Mouse (Mus musculus) hindbrain, embryonic 11.5 days (tissue): ENCODE measurements at regions not wholly inside any gene's neighbourhood (a gene's known extent, or its start where the extent isn't known, plus 50 kb on each side); places are given as distances from the start of the nearest gene placed in this dataset.

Experiments
- ATAC-seq: fragments of 200-750 bp; cut with Nextera tagmentation; 2 replicates; pipeline ENCODE4 v1.8.0; 2017; ENCODE audit warnings: mild to moderate bottlenecking, moderate TSS enrichment, moderate library complexity; ENCODE audit not compliant: low FRiP score
- DNase-seq: peaks from one replicate; pipeline ENCODE4 v3.0.0-alpha.2; 2015; ENCODE audit warnings: low spot score
- H3K27ac ChIP-seq: fragments of 300-500 bp; sonication (generic); 2 replicates; pipeline ENCODE4 v1.5.1; 2014; ENCODE audit warnings: mild to moderate bottlenecking, low read depth, low read length
- H3K27me3 ChIP-seq: fragments of 300-500 bp; sonication (generic); 2 replicates; pipeline ENCODE4 v1.6.1; 2014; ENCODE audit warnings: mild to moderate bottlenecking, low read length, moderate library complexity, mixed read lengths; ENCODE audit not compliant: control insufficient read depth, insufficient read depth
- H3K36me3 ChIP-seq: fragments of 300-500 bp; sonication (generic); 2 replicates; pipeline ENCODE4 v1.6.1; 2014; ENCODE audit warnings: mild to moderate bottlenecking, low read length, moderate library complexity, mixed read lengths; ENCODE audit not compliant: control insufficient read depth, insufficient read depth
- H3K4me1 ChIP-seq: fragments of 300-500 bp; sonication (generic); replicated peaks from 2 replicates; pipeline ENCODE4 v1.6.1; 2014; ENCODE audit warnings: low read length, mixed read lengths; ENCODE audit not compliant: control insufficient read depth, insufficient read depth
- H3K4me2 ChIP-seq: fragments of 300-500 bp; sonication (generic); replicated peaks from 2 replicates; pipeline ENCODE4 v1.6.1; 2014; ENCODE audit warnings: mild to moderate bottlenecking, low read depth, low read length
- H3K4me3 ChIP-seq: fragments of 300-500 bp; sonication (generic); 2 replicates; pipeline ENCODE4 v1.5.1; 2014; ENCODE audit warnings: low read depth, low read length
- H3K9ac ChIP-seq: fragments of 300-500 bp; sonication (generic); 2 replicates; pipeline ENCODE4 v1.6.1; 2014; ENCODE audit warnings: low read depth, low read length
- H3K9me3 ChIP-seq: fragments of 300-500 bp; sonication (generic); 2 replicates; pipeline ENCODE4 v1.6.1; 2016; ENCODE audit warnings: low read length; ENCODE audit not compliant: control insufficient read depth
- WGBS: fragments of 180-500 bp; shearing (Covaris S2); extraction: QIAGEN DNeasy Blood & Tissue Kit; methylation state at CpG from one replicate; pipeline ENCODE4 v1.1.7; 2014; 5-methylcytosine and 5-hydroxymethylcytosine counted together

DNA sequence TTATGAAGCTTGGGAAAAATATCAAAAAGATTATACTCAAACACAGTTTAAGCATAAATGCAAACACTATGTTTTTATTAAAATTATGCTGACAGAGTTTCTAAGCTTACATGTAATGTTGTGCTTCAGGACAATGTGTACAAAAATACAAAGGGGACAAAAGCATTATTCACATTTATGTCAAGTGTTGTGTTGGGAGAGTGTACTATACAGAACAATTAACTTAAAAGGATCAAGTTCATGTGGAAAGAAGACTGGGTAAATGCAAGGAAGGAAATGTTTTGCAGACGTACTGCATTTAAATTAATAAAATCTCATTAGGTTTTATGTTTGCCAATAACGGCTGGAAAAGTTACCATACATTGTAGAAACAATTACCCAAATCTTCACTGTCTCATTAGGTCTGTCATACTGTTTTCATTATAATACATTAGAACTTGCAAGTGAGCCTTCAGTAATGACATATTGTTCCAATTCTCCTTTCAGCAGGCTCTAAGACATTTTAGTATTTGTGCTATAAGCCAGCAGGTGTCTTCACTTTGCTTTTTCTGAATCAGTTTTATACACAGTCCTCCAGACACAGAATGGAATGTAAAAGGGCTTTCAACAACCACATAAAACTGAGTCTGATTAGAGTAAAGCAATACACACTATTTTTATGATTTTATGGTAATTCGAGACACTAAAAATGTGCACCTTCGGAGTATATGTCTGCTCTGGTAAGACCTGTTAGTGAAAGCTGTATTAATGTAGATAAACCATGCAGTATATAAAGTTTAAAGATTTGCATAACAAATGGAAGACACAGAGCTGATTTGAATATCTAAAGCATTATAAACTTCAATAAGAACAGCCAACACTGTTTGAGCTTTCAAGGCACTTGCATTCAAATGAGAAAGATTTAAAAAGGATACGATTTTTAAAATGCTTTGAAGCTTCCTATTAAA, 567.7 kb upstream of the Klhl1 start:
- no peaks in the 10 kb centered on the region for H3K36me3 ChIP-seq
- no peak overlapping the region for H3K27ac ChIP-seq
- no peaks in the 10 kb centered on the region for H3K9me3 ChIP-seq
- WGBS = 63% methylated on average over 5 of the region's 5 CpGs
- peak; percentile 49; the same call in 1 of the 2 replicates for ATAC-seq
- H3K27me3 ChIP-seq = no peaks in the 10 kb centered on the region
- H3K9ac ChIP-seq = no peak overlapping the region
- no peak overlapping the region for H3K4me3 ChIP-seq
- DNase-seq = no peak
- no peaks in the 10 kb centered on the region for H3K4me1 ChIP-seq
- no peak overlapping the region for H3K4me2 ChIP-seq

DNA sequence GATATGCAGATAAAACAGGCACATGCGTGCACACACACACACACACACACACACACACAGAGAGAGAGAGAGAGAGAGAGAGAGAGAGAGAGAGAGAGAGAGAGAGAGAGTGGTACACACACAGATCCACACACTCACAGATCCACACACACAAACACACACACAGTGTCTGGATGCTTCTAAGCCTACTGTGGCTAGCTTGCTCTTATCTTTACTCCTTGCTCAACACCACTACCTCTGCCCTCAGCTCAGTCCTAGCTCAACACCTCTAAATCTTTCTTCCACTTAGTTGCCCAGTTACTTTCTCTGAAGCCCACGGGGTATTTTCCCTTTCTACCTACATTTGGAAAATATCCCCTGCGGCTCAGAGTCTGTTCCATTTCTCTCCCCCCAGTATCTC, 555.9 kb upstream of the Klhl1 start:
- no peak for ATAC-seq
- Histone ChIP-seq H3K9me3 (no peaks in the 10 kb centered on the region), H3K9ac (no peak overlapping the region), H3K4me1 (no peaks in the 10 kb centered on the region), H3K4me3 (no peak overlapping the region), H3K27ac (no peak overlapping the region), H3K4me2 (no peak overlapping the region), H3K36me3 (no peaks in the 10 kb centered on the region), H3K27me3 (no peaks in the 10 kb centered on the region)
- WGBS = 93% methylated on average over 3 of the region's 3 CpGs
- DNase-seq = no peak

DNA sequence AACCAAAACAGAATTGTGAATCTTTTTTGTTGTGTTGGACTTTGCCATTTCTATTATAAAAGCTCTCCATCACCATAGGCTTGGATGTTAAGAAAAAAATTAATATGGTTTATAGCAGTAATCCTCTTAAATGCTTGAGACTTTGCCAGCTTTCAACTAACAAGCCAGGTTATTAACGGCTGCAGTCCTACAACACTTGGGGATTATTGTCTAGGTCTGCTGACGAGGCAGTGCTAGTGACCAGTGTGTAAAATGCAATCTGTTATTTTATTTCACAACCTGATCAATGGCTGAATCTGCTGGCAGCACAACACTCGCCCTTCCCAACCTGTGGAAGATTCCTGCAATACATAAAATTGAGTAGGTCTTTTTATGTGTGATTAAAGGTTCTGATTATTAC, 549.9 kb upstream of the Klhl1 start:
- Histone ChIP-seq H3K27me3 (no peaks in the 10 kb centered on the region), H3K4me3 (no peak overlapping the region), H3K9me3 (no peaks in the 10 kb centered on the region), H3K27ac (no peak overlapping the region), H3K9ac (no peak overlapping the region), H3K4me2 (no peak overlapping the region), H3K4me1 (no peaks in the 10 kb centered on the region), H3K36me3 (no peaks in the 10 kb centered on the region)
- no peak for ATAC-seq
- no peak for DNase-seq
- 69% methylated on average over 3 of the region's 3 CpGs for WGBS

DNA sequence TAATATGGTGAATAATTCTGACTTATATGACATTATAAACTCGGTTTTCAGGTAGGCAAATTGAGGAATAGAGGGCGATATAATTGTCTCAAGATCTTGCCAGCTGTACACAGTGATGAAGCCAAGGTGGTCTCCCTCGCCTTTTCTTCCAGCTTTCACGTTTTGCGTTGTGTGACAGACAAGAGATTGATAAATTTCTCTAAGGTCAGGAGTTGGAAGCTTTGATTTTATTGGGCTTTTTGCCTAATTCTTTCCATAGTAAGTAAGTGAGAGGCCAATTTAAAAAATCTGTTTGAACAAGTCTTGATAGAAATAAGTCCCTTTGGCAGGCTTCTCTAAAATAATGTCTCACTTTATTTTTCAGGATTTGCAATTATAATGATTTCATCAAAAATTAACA, 549.4 kb upstream of the Klhl1 start:
- WGBS = 81% methylated on average over 5 of the region's 5 CpGs
- no peaks in the 10 kb centered on the region for H3K9me3 ChIP-seq
- no peak overlapping the region for H3K4me3 ChIP-seq
- H3K4me1 ChIP-seq = no peaks in the 10 kb centered on the region
- H3K27me3 ChIP-seq = no peaks in the 10 kb centered on the region
- DNase-seq (no peak), ATAC-seq (no peak)
- no peak overlapping the region for H3K4me2 ChIP-seq
- H3K27ac ChIP-seq = no peak overlapping the region
- H3K9ac ChIP-seq = no peak overlapping the region
- H3K36me3 ChIP-seq = no peaks in the 10 kb centered on the region

DNA sequence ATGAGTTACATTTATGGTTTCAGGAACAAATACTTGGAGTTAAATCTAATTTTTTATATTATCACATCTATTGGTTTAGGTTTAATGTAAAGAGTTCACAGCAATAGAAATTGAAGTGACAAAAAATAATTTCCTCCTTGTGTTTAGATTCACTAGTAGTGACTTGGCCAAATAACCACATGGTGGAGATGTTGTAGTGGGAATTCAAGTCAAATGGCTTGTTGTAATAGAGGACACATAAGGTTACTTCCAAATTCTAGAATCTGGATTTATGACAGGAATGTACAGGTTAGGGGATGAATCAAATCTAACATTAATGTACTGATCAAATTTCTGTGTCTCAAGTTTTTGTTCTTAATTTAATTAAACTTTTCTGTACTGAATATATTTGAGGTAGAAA, 526.4 kb upstream of the Klhl1 start:
- Histone ChIP-seq H3K27me3 (no peaks in the 10 kb centered on the region), H3K9ac (no peak overlapping the region), H3K27ac (no peak overlapping the region), H3K4me1 (no peaks in the 10 kb centered on the region), H3K4me3 (no peak overlapping the region), H3K9me3 (no peaks in the 10 kb centered on the region), H3K36me3 (no peaks in the 10 kb centered on the region), H3K4me2 (no peak overlapping the region)
- ATAC-seq (no peak; the same call in 1 of the 2 replicates), DNase-seq (peak; percentile 5)

DNA sequence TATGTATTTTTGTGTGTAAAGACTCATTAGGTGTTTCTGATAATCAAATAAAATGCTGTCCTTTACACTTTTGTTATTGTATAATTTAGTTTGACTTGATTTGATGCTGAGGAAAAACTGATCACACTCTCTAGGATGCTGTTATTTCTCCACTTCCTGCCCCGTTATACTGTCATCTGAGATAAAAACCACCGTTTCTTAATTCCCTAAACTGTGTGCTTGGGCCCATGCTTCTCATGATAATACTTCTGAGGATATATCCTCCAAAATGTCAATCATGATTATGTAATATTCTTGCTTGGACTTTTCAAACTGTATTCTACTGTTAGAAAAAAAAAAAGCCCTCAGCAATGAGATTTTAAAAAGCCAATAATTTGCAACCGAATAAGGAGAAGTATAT, 520.9 kb upstream of the Klhl1 start:
- Histone ChIP-seq H3K27ac (no peak overlapping the region), H3K4me2 (no peak overlapping the region), H3K9ac (no peak overlapping the region), H3K4me3 (no peak overlapping the region), H3K4me1 (no peaks in the 10 kb centered on the region), H3K27me3 (no peaks in the 10 kb centered on the region), H3K36me3 (no peaks in the 10 kb centered on the region), H3K9me3 (no peaks in the 10 kb centered on the region)
- no peak for ATAC-seq
- 88% methylated on average over 3 of the region's 3 CpGs for WGBS
- DNase-seq = no peak

DNA sequence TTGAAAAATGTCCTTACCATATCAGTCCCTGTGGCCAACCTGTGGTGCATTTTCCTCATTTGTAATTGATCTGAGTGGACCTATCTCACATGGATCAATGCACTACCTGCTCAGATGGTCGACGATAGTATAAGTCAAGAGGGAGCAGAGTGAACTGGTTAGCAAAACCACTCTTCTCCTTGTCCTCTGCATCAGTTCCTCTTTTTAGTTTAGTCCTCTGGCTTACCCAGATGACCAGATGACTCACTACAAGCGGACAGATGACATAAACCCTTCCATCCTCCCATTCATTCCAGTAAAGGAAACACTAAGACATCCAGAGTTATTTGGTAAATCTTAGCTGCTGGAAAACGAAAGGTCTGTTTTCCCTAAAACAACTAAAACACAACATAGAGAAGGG, 509.6 kb upstream of the Klhl1 start:
- Histone ChIP-seq H3K4me1 (no peaks in the 10 kb centered on the region), H3K36me3 (no peaks in the 10 kb centered on the region), H3K9me3 (no peaks in the 10 kb centered on the region), H3K4me3 (no peak overlapping the region), H3K9ac (no peak overlapping the region), H3K27ac (no peak overlapping the region), H3K27me3 (no peaks in the 10 kb centered on the region), H3K4me2 (no peak overlapping the region)
- DNase-seq = no peak
- 82% methylated on average over 4 of the region's 4 CpGs for WGBS
- no peak for ATAC-seq

DNA sequence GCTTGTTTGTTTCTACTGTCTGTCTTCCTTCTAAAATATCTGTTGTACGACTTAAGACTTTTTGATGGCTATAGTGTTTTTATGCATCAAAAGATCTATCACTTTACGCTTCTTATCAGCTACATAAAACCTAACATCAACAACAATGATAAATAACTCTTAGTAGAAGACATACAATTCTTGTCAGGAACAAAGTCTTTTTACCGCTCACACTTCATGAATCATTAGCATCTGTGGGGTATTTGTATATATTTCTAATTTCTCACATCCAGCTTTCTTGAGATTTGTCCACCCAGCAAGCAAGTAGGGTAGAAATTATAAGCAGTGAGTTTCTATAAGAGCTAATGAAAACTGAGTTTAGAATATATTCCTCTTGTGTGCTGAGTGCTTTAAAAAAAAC, 487.4 kb upstream of the Klhl1 start:
- Histone ChIP-seq H3K4me3 (no peak overlapping the region), H3K4me2 (no peak overlapping the region), H3K4me1 (no peaks in the 10 kb centered on the region), H3K27ac (no peak overlapping the region), H3K9me3 (no peaks in the 10 kb centered on the region), H3K9ac (no peak overlapping the region), H3K36me3 (no peaks in the 10 kb centered on the region), H3K27me3 (no peaks in the 10 kb centered on the region)
- ATAC-seq (no peak), DNase-seq (no peak)
- WGBS = 84% methylated on average over 3 of the region's 3 CpGs

DNA sequence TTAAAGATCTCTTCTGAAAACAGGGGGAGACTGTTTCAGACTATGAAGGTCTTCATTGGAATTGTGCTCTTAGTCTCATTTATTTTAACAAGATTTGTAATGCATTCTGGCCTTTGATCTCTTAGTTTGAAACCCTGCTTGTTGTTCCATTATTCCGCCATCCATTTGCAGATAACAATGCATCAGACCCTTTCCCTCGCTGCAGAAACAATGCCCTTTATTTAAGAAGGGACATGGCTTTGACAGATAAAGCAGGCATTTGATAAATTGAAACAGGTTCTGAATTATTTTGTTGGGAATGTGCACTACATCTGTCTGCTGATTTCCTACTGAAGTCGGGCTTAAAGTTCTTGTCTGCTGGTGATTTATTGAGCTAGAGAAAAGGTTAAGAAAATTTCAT, 476.2 kb upstream of the Klhl1 start:
- Histone ChIP-seq H3K9me3 (no peaks in the 10 kb centered on the region), H3K4me2 (no peak overlapping the region), H3K27ac (no peak overlapping the region), H3K36me3 (no peaks in the 10 kb centered on the region), H3K4me1 (no peaks in the 10 kb centered on the region), H3K9ac (no peak overlapping the region), H3K27me3 (no peaks in the 10 kb centered on the region), H3K4me3 (no peak overlapping the region)
- 25% methylated on average over 3 of the region's 3 CpGs for WGBS
- DNase-seq = peak; percentile 3
- no peak for ATAC-seq
